Mouse (Mus musculus): ENCODE results near the gene Grk3.

DNA sequence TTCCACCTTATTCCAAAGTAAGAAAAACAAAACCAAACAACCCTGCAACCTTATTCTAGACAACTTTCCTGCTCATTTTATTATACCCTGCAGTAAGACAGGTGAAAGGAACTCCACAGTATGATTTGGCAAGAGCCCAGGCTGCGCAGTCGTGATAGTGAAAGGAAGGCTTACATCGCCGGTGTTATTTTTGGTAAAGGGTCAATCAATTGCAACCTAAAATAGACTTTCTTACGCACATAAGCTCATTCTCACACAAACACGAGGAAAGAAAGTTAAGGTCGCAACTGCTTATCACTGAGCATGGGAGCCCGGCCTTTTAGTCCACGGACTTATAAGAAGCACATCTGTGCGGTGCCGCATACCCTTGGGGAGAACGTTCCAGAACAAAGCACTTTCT is 58.8 kb downstream of the Grk3 start:
- TF ChIP-seq CTCF (IDR thresholded peaks at IDR 0.05; ENCODE audit: low read depth) = no peak
- no peak for TF ChIP-seq EP300 (IDR thresholded peaks at IDR 0.05; ENCODE audit: low read depth)

Measured in liver, embryonic 14.5 days (tissue).